Mouse (Mus musculus) bone marrow, adult 2 months (tissue): ENCODE measurements around the gene Nol11.

Source experiments
- CTCF ChIP-seq: fragments of 200-500 bp; IDR thresholded peaks from 2 replicates; pipeline ENCODE4 v1.5.1; 2011; ENCODE audit warnings: low read length, control low read depth; ENCODE audit not compliant: control insufficient read depth, insufficient read depth
- POLR2A ChIP-seq: fragments of 200-500 bp; IDR thresholded peaks from 2 replicates; pipeline ENCODE4 v1.6.1; 2011; ENCODE audit warnings: low read depth, mild to moderate bottlenecking, control low read depth, low read length, borderline replicate concordance; ENCODE audit not compliant: control insufficient read depth

DNA sequence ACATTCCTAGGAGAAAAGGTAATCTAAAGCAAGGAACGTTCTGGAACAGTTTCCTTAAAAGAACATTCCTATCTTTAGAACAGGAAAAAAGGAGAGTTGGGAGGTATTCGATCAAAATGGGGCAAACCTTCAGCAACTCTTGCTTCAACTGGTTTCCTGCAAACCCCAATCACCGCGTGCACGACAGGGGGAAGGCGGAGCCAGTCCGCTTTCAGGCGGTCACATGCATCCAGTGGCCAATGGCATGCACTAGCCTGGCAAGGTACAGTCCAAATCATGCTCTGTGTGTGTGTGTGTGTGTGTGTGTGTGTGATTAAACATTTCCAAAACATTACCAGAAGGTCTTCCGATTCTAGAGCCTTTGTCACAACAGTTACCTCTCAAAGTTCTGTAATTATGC lies 25.9 kb upstream of the Nol11 start:
- TF ChIP-seq CTCF (no peak), POLR2A (no peak)
